Mouse (Mus musculus) olfactory bulb, adult 2 months (tissue): ENCODE results near the gene Inpp1. TPM values are rescaled to one million over a fixed set of nuclear protein-coding genes. Genes with fewer than 3 reads are reported as not detected.
"Not testable (repeated sequence)": the region's sequence is repeated elsewhere in the genome, so short reads cannot be mapped to it uniquely, and the experiment has no call there.

Experiments
- H3K27ac ChIP-seq: fragments of 200-500 bp; 2 replicates; pipeline ENCODE4 v1.5.1; 2012; ENCODE audit warnings: low read depth, low read length; ENCODE audit not compliant: insufficient read depth
- H3K4me1 ChIP-seq: fragments of 200-500 bp; 2 replicates; pipeline ENCODE4 v1.6.1; 2012; ENCODE audit warnings: low read length; ENCODE audit not compliant: control insufficient read depth, insufficient read depth
- H3K4me3 ChIP-seq: fragments of 200-500 bp; 2 replicates; pipeline ENCODE4 v1.5.1; 2012; ENCODE audit warnings: mild to moderate bottlenecking, low read depth, low read length, moderate library complexity; ENCODE audit not compliant: insufficient read depth
- CTCF ChIP-seq: fragments of 200-500 bp; IDR thresholded peaks from 2 replicates; pipeline ENCODE4 v1.5.1; 2012; ENCODE audit warnings: low read depth, mild to moderate bottlenecking, low read length, moderate library complexity; ENCODE audit not compliant: insufficient read depth
- POLR2A ChIP-seq: fragments of 200-500 bp; IDR thresholded peaks from 2 replicates; pipeline ENCODE4 v1.6.1; 2012; ENCODE audit warnings: mild to moderate bottlenecking, low read depth, low read length, moderate library complexity; ENCODE audit not compliant: insufficient read depth
- WGBS: fragments of 180-500 bp; shearing (Covaris S2); methylation state at CpG from one replicate; pipeline ENCODE4 v1.1.7; 2018; 5-methylcytosine and 5-hydroxymethylcytosine counted together
- polyA plus RNA-seq: library from polyadenylated mRNA; stranded (reverse); fragments of >200 nt; gene quantifications from 2 replicates; pipeline ENCODE4 v1.2.4, GENCODE M21; 2012; ENCODE audit warnings: low replicate concordance; ENCODE audit not compliant: missing spikeins, insufficient read depth, insufficient read length

The Inpp1 gene
- polyA plus RNA-seq = not detected in 2 replicates

- WGBS = under 1% methylated on average over 59 of the region's 59 CpGs
- peak; percentile 33; the same call in 1 of the 2 replicates for TF ChIP-seq POLR2A
- peak; percentile 22; the same call in 1 of the 2 replicates for TF ChIP-seq CTCF
- H3K4me1 ChIP-seq = peaks cover 3% of the 10 kb centered on the region; the same call in 1 of the 2 replicates
- H3K4me3 ChIP-seq = peak within 1 kb of the TSS; percentile 59
- H3K27ac ChIP-seq = peak within 1 kb of the TSS; percentile 72
These were observed at the start of gene Inpp1 for GRCm38 (mm10) chr1:52816910-52817812. TSS of gene Inpp1 (minus strand) at chr1:52817688.

- no peak for TF ChIP-seq CTCF
- no peak for TF ChIP-seq POLR2A
- Histone ChIP-seq H3K27ac (no peak overlapping the region), H3K4me3 (no peak overlapping the region), H3K4me1 (no peaks in the 10 kb centered on the region)
- WGBS = 98% methylated on average over 3 of the region's 3 CpGs
These were observed 48.5 kb upstream of the Inpp1 start for GRCm38 (mm10) chr1:52866007-52866406.

GRCm38 (mm10) chr1:52864220-52864619 is 46.7 kb upstream of the Inpp1 start:
- no peaks in the 10 kb centered on the region for H3K4me1 ChIP-seq
- H3K4me3 ChIP-seq = no peak overlapping the region
- no peak for TF ChIP-seq POLR2A
- TF ChIP-seq CTCF = no peak
- no peak overlapping the region for H3K27ac ChIP-seq
- WGBS = 100% methylated on average over 1 of the region's 1 CpGs

- TF ChIP-seq CTCF = no peak
- TF ChIP-seq POLR2A = no peak
- WGBS = 92% methylated on average over 7 of the region's 7 CpGs
- no peaks in the 10 kb centered on the region for H3K4me1 ChIP-seq
- no peak overlapping the region for H3K27ac ChIP-seq
- no peak overlapping the region for H3K4me3 ChIP-seq
These were observed 38.6 kb upstream of the Inpp1 start for GRCm38 (mm10) chr1:52855904-52856601.

- not testable (repeated sequence) for H3K4me3 ChIP-seq, H3K4me1 ChIP-seq, H3K27ac ChIP-seq
- WGBS = 77% methylated on average over 1 of the region's 1 CpGs
These were observed 36.5 kb upstream of the Inpp1 start for GRCm38 (mm10) chr1:52854029-52854428.

- no peak for TF ChIP-seq CTCF
- no peak for TF ChIP-seq POLR2A
- 84% methylated on average over 4 of the region's 4 CpGs for WGBS
- no peak overlapping the region for H3K27ac ChIP-seq
These were observed 31.9 kb upstream of the Inpp1 start for GRCm38 (mm10) chr1:52849422-52849821.

GRCm38 (mm10) chr1:52846556-52846955 is 29.1 kb upstream of the Inpp1 start:
- Histone ChIP-seq H3K4me3 (no peak overlapping the region), H3K27ac (no peak overlapping the region), H3K4me1 (no peaks in the 10 kb centered on the region)
- 97% methylated on average over 4 of the region's 4 CpGs for WGBS
- TF ChIP-seq CTCF = no peak
- no peak for TF ChIP-seq POLR2A

More at GRCm38 (mm10) chr1:52849422-52849821, 31.9 kb upstream of the Inpp1 start:
- Histone ChIP-seq H3K4me1 (no peaks in the 10 kb centered on the region), H3K4me3 (no peak overlapping the region)

GRCm38 (mm10) chr1:52844782-52845665 is 27.5 kb upstream of the Inpp1 start, which contains the start of gene Hibch:
TSS of gene Hibch (plus strand) at chr1:52844929.
- no peaks in the 10 kb centered on the region for H3K4me1 ChIP-seq
- under 1% methylated on average over 45 of the region's 45 CpGs for WGBS
- TF ChIP-seq POLR2A (peak; percentile 69), CTCF (no peak)
- peak within 1 kb of the TSS; percentile 14; the same call in 1 of the 2 replicates for H3K27ac ChIP-seq
- H3K4me3 ChIP-seq = peak within 1 kb of the TSS; percentile 58

GRCm38 (mm10) chr1:52844354-52844753 is 26.9 kb upstream of the Inpp1 start:
- no peak for TF ChIP-seq POLR2A
- no peak for TF ChIP-seq CTCF
- 20% methylated on average over 3 of the region's 3 CpGs for WGBS
- Histone ChIP-seq H3K27ac (no peak overlapping the region), H3K4me3 (peak overlapping the region; percentile 58), H3K4me1 (no peaks in the 10 kb centered on the region)
